Mouse (Mus musculus) stomach, embryonic 16.5 days (tissue): ENCODE results near the gene Slc19a1. TPM values are rescaled to one million over a fixed set of nuclear protein-coding genes. Genes with fewer than 3 reads are reported as not detected.

Experiments used
- ATAC-seq: fragments of 200-750 bp; cut with Nextera tagmentation; 2 replicates; pipeline ENCODE4 v1.8.0; 2017; ENCODE audit warnings: moderate number of reproducible peaks, moderate TSS enrichment; ENCODE audit not compliant: insufficient read depth, low FRiP score
- H3K27ac ChIP-seq: fragments of 300-500 bp; sonication (generic); 2 replicates; pipeline ENCODE4 v1.5.1; 2014; ENCODE audit warnings: low read length
- H3K27me3 ChIP-seq: fragments of 300-500 bp; sonication (generic); 2 replicates; pipeline ENCODE4 v1.6.1; 2014; ENCODE audit warnings: low read length, control low read depth, mixed read lengths; ENCODE audit not compliant: control insufficient read depth, insufficient read depth
- H3K36me3 ChIP-seq: fragments of 300-500 bp; sonication (generic); 2 replicates; pipeline ENCODE4 v1.6.1; 2014; ENCODE audit warnings: low read length; ENCODE audit not compliant: control insufficient read depth, insufficient read depth
- H3K4me1 ChIP-seq: fragments of 300-500 bp; sonication (generic); 2 replicates; pipeline ENCODE4 v1.6.1; 2014; ENCODE audit warnings: low read length, control low read depth, mixed read lengths; ENCODE audit not compliant: control insufficient read depth, insufficient read depth
- H3K4me2 ChIP-seq: fragments of 300-500 bp; sonication (generic); 2 replicates; pipeline ENCODE4 v1.6.1; 2014; ENCODE audit warnings: low read depth, low read length, mixed read lengths
- H3K4me3 ChIP-seq: fragments of 300-500 bp; sonication (generic); replicated peaks from 2 replicates; pipeline ENCODE4 v1.5.1; 2014; ENCODE audit warnings: mild to moderate bottlenecking, low read length
- H3K9ac ChIP-seq: fragments of 300-500 bp; sonication (generic); 2 replicates; pipeline ENCODE4 v1.6.1; 2014; ENCODE audit warnings: low read length
- H3K9me3 ChIP-seq: fragments of 300-500 bp; sonication (generic); replicated peaks from 2 replicates; pipeline ENCODE4 v1.6.1; 2016; ENCODE audit warnings: low read length, control low read depth; ENCODE audit not compliant: control insufficient read depth
- WGBS: fragments of 180-500 bp; shearing (Covaris S2); extraction: QIAGEN DNeasy Blood & Tissue Kit; methylation state at CpG from one replicate; pipeline ENCODE4 v1.1.7; 2014; 5-methylcytosine and 5-hydroxymethylcytosine counted together
- polyA plus RNA-seq: library from polyadenylated mRNA; unstranded; fragments of >200 nt; fragmentation: Nextera tagmentation; extraction: Ambion mirVana; gene quantifications from 2 replicates; pipeline ENCODE4 v1.2.1, GENCODE M21; 2015

The Slc19a1 gene
- 32.3 and 34.6 TPM in 2 replicates for polyA plus RNA-seq

- 53% methylated on average over 13 of the region's 13 CpGs for WGBS
- Histone ChIP-seq H3K4me3 (peak within 1 kb of the TSS; percentile 66), H3K9ac (peak within 1 kb of the TSS; percentile 85), H3K4me1 (peaks cover 4% of the 10 kb centered on the region; the same call in 1 of the 2 replicates), H3K27ac (peak within 1 kb of the TSS; percentile 64; the same call in 1 of the 2 replicates), H3K27me3 (no peaks in the 10 kb centered on the region), H3K9me3 (no peaks in the 10 kb centered on the region), H3K36me3 (no peaks in the 10 kb centered on the region), H3K4me2 (peak within 1 kb of the TSS; percentile 86)
- ATAC-seq, result no peak
Observed at GRCm38 (mm10) chr10:77031768-77032375, at the start of gene Slc19a1. Slc19a1 (plus strand) TSS chr10:77032241.

GRCm38 (mm10) chr10:76988586-76988985 lies 43.5 kb upstream of the Slc19a1 start:
- no peak for ATAC-seq
- 89% methylated on average over 5 of the region's 5 CpGs for WGBS

DNA sequence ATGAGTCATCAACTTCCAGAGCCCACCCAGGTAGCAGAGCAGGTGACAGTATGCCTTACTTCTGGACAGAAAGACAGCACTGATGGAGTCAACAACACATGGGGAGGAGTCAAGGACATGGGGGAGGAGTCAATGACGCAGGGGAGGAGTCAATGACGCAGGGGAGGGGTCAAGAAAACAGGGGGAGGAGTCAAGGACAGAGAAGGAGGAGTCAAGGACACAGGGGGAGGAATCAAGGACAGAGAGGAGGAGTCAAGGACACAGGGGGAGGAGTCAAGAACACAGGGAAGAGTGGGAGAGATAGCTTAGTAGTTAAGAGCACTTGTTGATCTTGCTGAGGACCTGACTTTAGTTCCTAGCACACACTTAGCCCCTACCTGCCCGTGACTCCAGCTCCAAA lies 39.6 kb upstream of the Slc19a1 start:
- Histone ChIP-seq H3K4me3 (no peak overlapping the region), H3K4me1 (no peaks in the 10 kb centered on the region), H3K9ac (no peak overlapping the region), H3K4me2 (no peak overlapping the region), H3K27me3 (no peaks in the 10 kb centered on the region), H3K9me3 (no peaks in the 10 kb centered on the region), H3K36me3 (no peaks in the 10 kb centered on the region), H3K27ac (no peak overlapping the region)
- 55% methylated on average over 3 of the region's 3 CpGs for WGBS
- ATAC-seq, result no peak

More at GRCm38 (mm10) chr10:76988586-76988985, 43.5 kb upstream of the Slc19a1 start:
- no peaks in the 10 kb centered on the region for H3K9me3 ChIP-seq
- no peak overlapping the region for H3K4me2 ChIP-seq
- no peak overlapping the region for H3K4me3 ChIP-seq
- no peak overlapping the region for H3K9ac ChIP-seq
- H3K27me3 ChIP-seq, result no peaks in the 10 kb centered on the region
- H3K4me1 ChIP-seq, result no peaks in the 10 kb centered on the region
- no peak overlapping the region for H3K27ac ChIP-seq
- H3K36me3 ChIP-seq, result no peaks in the 10 kb centered on the region

GRCm38 (mm10) chr10:76997759-76998513 lies 34.1 kb upstream of the Slc19a1 start:
- Histone ChIP-seq H3K27ac (no peak overlapping the region), H3K4me1 (no peaks in the 10 kb centered on the region), H3K4me2 (no peak overlapping the region), H3K9ac (no peak overlapping the region), H3K27me3 (no peaks in the 10 kb centered on the region), H3K9me3 (0 out of 2 replicates have a peak, but pooled peaks cover 3% of the 10 kb centered on the region), H3K36me3 (no peaks in the 10 kb centered on the region), H3K4me3 (no peak overlapping the region)
- WGBS, result 56% methylated on average over 17 of the region's 17 CpGs
- peak; percentile 71 for ATAC-seq

- H3K9me3 ChIP-seq, result 0 out of 2 replicates have a peak, but pooled peaks cover 3% of the 10 kb centered on the region
- no peak overlapping the region for H3K4me3 ChIP-seq
- H3K36me3 ChIP-seq, result no peaks in the 10 kb centered on the region
- H3K9ac ChIP-seq, result no peak overlapping the region
- no peaks in the 10 kb centered on the region for H3K27me3 ChIP-seq
- no peak overlapping the region for H3K27ac ChIP-seq
- H3K4me1 ChIP-seq, result peaks cover 6% of the 10 kb centered on the region; the same call in 1 of the 2 replicates
- WGBS, result 20% methylated on average over 7 of the region's 7 CpGs
- ATAC-seq, result no peak
- no peak overlapping the region for H3K4me2 ChIP-seq
Observed at GRCm38 (mm10) chr10:77004936-77005335, 27.1 kb upstream of the Slc19a1 start.

DNA sequence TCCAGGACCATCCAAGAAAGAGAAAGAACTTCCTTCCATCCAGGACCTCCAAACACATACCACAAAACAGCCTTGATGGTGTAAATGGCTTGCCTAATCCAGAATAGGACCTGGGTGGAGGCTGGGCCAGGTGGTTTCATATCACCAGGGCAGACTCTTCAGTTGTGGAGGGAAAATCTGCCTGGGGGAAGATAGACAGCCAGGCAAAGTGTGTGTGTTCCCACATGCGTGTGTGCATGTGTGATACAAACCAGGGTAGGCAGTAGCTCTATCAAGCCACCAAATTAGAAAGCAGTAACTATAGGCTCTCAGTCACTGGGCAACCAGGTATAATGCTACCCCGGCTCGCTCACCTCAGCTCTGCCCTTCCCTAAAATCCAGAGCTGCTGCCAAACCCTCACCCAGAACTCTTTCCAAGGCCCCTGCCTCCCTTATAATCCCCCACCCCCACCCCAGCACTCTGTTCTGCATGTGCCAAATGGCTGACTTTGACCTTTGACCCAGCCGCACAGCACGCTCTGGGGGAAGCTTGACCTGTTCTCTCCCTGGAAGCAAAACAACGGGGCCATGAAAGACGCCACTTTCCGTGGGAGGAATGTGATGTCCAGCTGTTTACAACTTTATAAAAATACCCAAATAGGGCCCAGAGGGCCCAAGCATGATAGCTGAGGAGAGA lies 24.5 kb upstream of the Slc19a1 start:
- ATAC-seq, result 0 out of 2 replicates have a peak, but pooled peaks have one; percentile 19
- Histone ChIP-seq H3K4me2 (no peak overlapping the region), H3K9me3 (no peaks in the 10 kb centered on the region), H3K4me1 (peaks cover 6% of the 10 kb centered on the region; the same call in 1 of the 2 replicates), H3K27me3 (no peaks in the 10 kb centered on the region), H3K4me3 (no peak overlapping the region), H3K9ac (no peak overlapping the region), H3K36me3 (no peaks in the 10 kb centered on the region), H3K27ac (peak overlapping the region; percentile 61; the same call in 1 of the 2 replicates)
- 45% methylated on average over 8 of the region's 8 CpGs for WGBS

GRCm38 (mm10) chr10:77008109-77008561 lies 23.9 kb upstream of the Slc19a1 start:
- H3K36me3 ChIP-seq, result no peaks in the 10 kb centered on the region
- peak overlapping the region; percentile 16; the same call in 1 of the 2 replicates for H3K9ac ChIP-seq
- no peak overlapping the region for H3K4me2 ChIP-seq
- WGBS, result 29% methylated on average over 9 of the region's 9 CpGs
- H3K27me3 ChIP-seq, result no peaks in the 10 kb centered on the region
- ATAC-seq, result peak; percentile 70
- peaks cover 6% of the 10 kb centered on the region; the same call in 1 of the 2 replicates for H3K4me1 ChIP-seq
- H3K9me3 ChIP-seq, result no peaks in the 10 kb centered on the region
- peak overlapping the region; percentile 61 for H3K27ac ChIP-seq
- no peak overlapping the region for H3K4me3 ChIP-seq

DNA sequence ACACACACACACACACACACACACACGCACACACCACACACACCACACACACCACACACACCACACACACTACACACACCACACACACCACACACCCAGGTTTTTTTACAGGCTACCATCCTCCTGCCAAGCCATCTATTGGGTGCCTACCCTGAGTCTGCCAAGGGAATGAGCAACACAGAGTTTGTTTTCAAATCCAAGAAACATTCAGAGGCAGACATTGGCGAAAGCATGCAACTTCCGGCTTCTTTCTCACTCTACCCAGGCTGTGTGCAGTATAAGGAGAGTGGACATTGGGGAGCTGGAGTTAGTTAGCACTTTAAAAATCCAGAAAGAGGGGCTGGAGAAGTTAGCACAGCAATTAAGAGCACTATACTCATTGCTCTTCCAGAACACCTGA lies 23.3 kb upstream of the Slc19a1 start:
- no peak overlapping the region for H3K4me3 ChIP-seq
- no peaks in the 10 kb centered on the region for H3K27me3 ChIP-seq

More for the DNA sequence above, 23.3 kb upstream of the Slc19a1 start:
- peaks cover 6% of the 10 kb centered on the region; the same call in 1 of the 2 replicates for H3K4me1 ChIP-seq
- no peak overlapping the region for H3K4me2 ChIP-seq
- no peak overlapping the region for H3K27ac ChIP-seq
- ATAC-seq, result no peak
- H3K36me3 ChIP-seq, result no peaks in the 10 kb centered on the region
- 84% methylated on average over 3 of the region's 3 CpGs for WGBS
- no peaks in the 10 kb centered on the region for H3K9me3 ChIP-seq
- no peak overlapping the region for H3K9ac ChIP-seq
